Mouse (Mus musculus): ENCODE measurements at regions not wholly inside any gene's neighbourhood (a gene's known extent, or its start where the extent isn't known, plus 50 kb on each side); places are given as distances from the start of the nearest gene placed in this dataset.

GRCm38 (mm10) chr15:62787753-62788152 lies 1057.2 kb downstream of the Gsdmc2 start:
- no peak for DNase-seq (ENCODE audit: low spot score)

GRCm38 (mm10) chr15:62786315-62786714 lies 1058.7 kb downstream of the Gsdmc2 start:
- DNase-seq (ENCODE audit: low spot score), result no peak

DNA sequence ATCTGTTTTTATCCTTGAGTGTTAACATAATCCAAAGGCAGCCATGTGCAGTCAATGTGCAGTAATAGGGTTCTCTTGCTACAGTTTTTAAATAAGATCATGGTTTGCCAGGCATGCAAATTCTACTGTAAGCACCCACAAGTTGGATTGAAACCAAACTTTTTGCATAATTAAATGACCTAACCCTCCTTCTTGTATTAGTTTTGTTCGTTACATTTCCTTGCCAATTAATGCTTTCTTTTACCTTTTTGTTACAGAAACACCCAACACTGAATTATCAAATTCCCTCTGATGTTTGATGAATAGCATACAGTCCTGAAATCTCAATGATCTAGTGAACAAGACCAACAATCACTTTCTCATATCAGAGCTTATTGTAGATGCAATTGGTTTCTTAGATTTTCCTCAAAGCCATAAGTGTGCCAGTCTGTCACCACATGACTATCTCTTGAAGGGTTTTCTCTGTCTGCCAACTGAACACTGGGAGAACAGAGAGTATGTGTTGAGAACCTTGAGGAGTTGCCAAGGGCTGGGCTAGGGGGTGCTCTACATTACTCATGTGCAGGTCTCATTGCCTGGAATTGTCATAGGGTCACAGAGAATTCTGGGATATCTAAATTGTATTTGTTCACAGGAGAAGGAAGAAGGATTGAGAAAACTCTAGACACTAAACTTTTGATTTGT lies 1060.4 kb downstream of the Gsdmc2 start:
- DNase-seq (ENCODE audit: low spot score), result no peak

- no peak for DNase-seq (ENCODE audit: low spot score)
These were observed 1066.1 kb downstream of the Gsdmc2 start for GRCm38 (mm10) chr15:62778899-62779298.

DNA sequence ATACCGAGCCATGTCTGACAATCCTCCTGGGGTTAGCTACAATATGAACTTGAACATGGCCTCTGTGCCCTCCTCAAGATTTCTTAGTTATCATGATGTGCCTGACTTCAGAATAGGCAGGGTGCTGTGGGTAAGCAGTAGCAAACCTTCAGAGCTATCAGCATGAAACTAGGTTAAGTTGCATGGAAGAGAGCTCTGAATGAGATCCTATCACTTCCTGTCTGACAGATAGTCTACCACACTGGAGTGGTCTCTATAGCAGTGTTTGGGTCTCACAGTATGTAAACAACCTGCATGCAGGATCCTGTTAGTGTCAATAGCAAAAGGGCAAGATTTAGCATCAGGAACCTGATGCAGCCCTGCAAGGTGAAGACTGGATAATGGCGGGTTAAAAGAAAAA lies 1092.3 kb downstream of the Gsdmc2 start:
- peak; percentile 60 for DNase-seq (ENCODE audit: low spot score)

DNA sequence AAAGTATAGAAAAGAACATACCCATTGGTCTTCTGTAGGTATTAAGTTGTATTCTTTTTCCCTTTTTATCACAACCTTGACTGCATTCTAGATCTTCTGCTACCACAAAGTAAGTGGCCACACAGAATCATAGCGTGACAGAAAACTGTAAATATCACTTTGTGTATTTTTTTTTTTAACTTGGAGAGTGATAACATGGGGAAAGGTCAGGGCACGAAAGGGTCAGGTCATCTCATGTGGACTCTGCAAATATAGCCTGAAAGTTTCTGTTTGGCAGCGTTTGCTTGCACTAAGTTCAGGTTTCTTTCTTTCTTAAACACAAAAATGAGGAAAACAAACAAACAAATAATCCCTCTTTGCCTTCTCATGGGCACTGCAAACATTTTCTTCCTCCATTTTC lies 1101.1 kb downstream of the Gsdmc2 start:
- DNase-seq (ENCODE audit: low spot score), result no peak

GRCm38 (mm10) chr15:62740746-62741145 lies 1104.2 kb downstream of the Gsdmc2 start:
- DNase-seq (ENCODE audit: low spot score), result no peak

- DNase-seq (ENCODE audit: low spot score), result no peak
These were observed 1109.6 kb downstream of the Gsdmc2 start for GRCm38 (mm10) chr15:62735334-62735733.

- DNase-seq (ENCODE audit: low spot score), result peak; percentile 23
These were observed 1110.1 kb downstream of the Gsdmc2 start for GRCm38 (mm10) chr15:62734900-62735299.

GRCm38 (mm10) chr15:62730524-62730923 lies 1114.5 kb downstream of the Gsdmc2 start:
- peak; percentile 75 for DNase-seq (ENCODE audit: low spot score)

DNA sequence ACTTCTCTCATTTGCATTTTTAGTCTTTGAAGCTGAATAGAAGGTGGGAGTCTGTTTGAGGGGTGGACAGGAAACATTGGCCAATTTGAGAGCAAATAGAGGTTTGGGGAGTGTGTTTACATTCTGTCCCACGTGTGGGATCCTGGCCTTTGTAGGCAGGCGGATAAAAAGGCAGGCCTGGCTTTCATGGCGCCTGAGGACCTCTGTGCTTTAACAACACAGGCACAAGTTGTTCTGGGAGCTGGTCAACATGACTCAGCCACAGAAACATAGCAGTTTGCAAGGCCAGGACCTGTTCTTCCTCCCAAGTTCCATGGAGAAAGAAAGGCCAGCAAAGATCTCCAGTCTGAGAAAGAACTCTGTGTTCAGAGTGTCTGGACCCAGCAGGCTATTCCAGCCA lies 1130.7 kb downstream of the Gsdmc2 start:
- no peak for DNase-seq (ENCODE audit: low spot score)

GRCm38 (mm10) chr15:62712543-62713131 lies 1132.3 kb downstream of the Gsdmc2 start:
- no peak for DNase-seq (ENCODE audit: low spot score)

- DNase-seq (ENCODE audit: low spot score), result no peak
These were observed 1132.9 kb downstream of the Gsdmc2 start for GRCm38 (mm10) chr15:62712060-62712542.

- DNase-seq (ENCODE audit: low spot score), result no peak
These were observed 1135.4 kb downstream of the Gsdmc2 start for GRCm38 (mm10) chr15:62709546-62709945.

GRCm38 (mm10) chr15:62698559-62698958 lies 1146.4 kb downstream of the Gsdmc2 start:
- DNase-seq (ENCODE audit: low spot score), result no peak

DNA sequence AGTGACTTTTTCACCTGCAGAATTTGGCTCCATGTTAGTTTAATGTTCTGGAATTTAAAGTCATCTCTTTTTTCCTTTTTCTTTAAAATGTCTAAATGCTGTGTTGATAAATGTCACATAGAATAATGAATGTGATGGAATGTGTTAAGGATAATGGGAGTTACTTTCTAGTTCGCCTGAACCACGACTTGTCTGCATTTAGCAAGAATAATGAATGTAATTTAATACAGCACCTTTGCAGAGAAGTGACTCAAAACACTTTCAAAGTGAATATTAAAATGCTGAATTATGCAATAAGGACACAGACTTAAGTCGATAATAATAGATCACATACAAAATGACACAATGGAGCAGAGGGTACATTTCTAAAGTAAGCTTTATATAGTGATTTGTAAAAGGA lies 1150.2 kb downstream of the Gsdmc2 start:
- no peak for DNase-seq (ENCODE audit: low spot score)

DNA sequence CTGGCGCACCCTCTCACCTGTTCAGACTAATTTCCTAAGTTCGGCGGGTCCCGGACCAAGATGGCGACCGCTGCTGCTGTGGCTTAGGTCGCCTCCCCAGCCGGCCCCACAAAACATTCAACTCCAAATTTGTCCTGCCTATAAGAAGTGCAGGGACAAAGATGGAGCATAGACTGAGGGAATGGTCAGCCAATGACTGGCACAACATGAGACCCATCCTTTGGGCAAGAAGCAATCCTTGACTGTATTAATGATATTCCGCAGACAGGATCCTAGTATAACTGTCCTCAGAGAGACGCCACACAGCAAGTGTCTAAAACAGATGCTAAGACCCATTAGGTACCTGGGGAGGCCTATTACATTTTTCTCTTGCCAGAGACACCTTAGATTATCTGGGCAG lies 1151.3 kb downstream of the Gsdmc2 start:
- no peak for DNase-seq (ENCODE audit: low spot score)

- DNase-seq (ENCODE audit: low spot score), result no peak
These were observed 1171.6 kb downstream of the Gsdmc2 start for GRCm38 (mm10) chr15:62673410-62673809.

GRCm38 (mm10) chr15:62670026-62670425 lies 1175.0 kb downstream of the Gsdmc2 start:
- no peak for DNase-seq (ENCODE audit: low spot score)

DNA sequence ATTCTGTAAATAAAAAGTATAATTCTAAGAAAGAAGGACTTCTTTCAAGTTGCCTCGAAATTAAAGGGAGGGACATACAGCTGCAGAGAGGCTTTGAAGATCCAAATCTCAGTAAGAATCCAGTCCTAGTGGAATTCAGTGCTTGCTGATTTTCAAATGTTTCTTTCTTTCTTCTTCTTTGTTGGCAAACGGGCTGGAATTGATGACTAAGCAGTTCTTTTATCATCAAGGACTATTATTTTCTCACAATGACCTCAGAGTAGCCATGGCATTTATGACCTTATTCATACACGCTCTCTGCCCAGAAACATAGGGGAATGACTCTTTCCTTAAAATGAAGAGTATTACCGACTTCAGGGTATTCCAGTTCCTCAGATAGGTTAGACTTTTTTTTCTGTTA lies 1185.9 kb downstream of the Gsdmc2 start:
- no peak for DNase-seq (ENCODE audit: low spot score)

- DNase-seq (ENCODE audit: low spot score), result no peak
These were observed 1186.3 kb downstream of the Gsdmc2 start for GRCm38 (mm10) chr15:62658695-62659094.

- no peak for DNase-seq (ENCODE audit: low spot score)
These were observed 1198.4 kb downstream of the Gsdmc2 start for GRCm38 (mm10) chr15:62646476-62647168.

GRCm38 (mm10) chr15:62644744-62645143 lies 1200.2 kb downstream of the Gsdmc2 start:
- no peak for DNase-seq (ENCODE audit: low spot score)

Data from thymus, postnatal 0 days (tissue).